Mouse (Mus musculus) C2C12 (cell line): ENCODE data around the gene Dnajc19.

ENCODE experiments used
- CEBPB ChIP-seq: IDR thresholded peaks from one replicate; pipeline ENCODE4 v1.6.1; 2011; ENCODE audit warnings: low read depth, mild to moderate bottlenecking, control low read depth, moderate library complexity
- CTCF ChIP-seq: IDR thresholded peaks from one replicate; pipeline ENCODE4 v1.5.1; 2011; ENCODE audit not compliant: control insufficient read depth, insufficient read depth, insufficient read length
- MYOD1 ChIP-seq: IDR thresholded peaks from one replicate; pipeline ENCODE4 v1.6.1; 2011; ENCODE audit warnings: low read depth; ENCODE audit not compliant: control insufficient read depth, insufficient read length
- MYOG ChIP-seq: IDR thresholded peaks from one replicate; pipeline ENCODE4 v1.6.1; 2011; ENCODE audit not compliant: control insufficient read depth, insufficient read length; ENCODE audit errors: extremely low read depth

DNA sequence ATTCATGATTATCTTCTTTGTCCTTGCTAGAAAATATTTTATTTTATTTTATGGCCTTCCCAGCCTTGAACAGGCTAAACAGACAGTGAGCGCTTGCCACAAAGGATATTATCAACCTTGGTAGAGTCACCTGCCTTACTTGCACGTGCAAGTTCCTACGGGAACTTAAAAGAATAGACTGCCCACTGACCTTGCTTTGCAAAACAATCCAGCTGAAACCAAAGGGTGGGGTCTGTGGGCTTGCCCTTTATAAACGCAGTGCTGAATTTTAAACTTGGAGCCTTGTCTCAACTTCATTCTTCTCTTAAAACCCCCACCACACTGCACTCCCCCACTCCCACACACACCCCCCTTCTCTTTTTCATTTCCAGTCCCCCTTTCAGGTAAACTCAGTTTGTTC, 73.5 kb downstream of the Dnajc19 start:
- TF ChIP-seq CTCF (no peak), MYOD1 (no peak), MYOG (no peak), CEBPB (no peak)
